Comparison of ENCODE assay signal across 9 mouse cellular contexts in the genomic region with DNA sequence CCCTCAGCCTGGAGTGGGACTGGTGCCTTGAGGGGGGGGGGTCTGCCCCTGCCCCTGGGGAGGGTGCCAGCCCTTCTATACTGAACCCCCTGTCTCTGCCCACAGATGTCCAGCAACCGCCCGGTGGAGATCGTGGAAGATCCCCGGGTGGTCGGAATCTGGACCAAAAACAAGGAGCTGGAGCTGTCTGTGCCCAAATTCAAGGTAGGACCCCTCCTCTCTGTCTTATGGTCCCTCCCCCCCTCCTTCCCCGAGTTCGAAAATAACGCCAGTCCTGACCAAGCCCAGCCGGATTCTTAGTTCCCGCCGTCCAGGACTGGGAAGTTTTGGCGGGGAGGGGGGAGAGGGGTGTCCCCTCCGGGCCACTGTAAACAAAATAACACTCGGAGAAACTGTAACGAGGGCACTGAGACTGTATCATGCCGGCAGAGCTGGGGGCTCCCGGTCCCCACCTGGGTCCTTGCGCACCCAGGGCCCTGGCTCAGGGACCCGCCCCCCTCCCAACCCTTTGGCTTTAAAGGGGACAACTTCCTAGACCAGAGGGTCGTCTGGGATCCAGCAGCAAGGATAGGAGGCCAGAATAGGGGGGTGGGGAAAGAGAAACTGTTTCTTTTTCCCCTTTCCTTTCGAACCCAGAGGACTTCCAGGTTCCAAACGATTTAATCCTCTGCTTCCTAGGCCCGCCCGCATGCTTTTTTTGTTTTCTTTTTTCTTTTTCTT. TPM values are rescaled to one million over a fixed set of nuclear protein-coding genes. Genes with fewer than 3 reads are reported as not detected.
DNase-seq lines count a peak whose midpoint lies in the region; ATAC-seq and TF ChIP-seq lines count a peak whose summit lies in the region.
"Had no signal": no experiment of that assay in that cellular context is flagged by ENCODE, and none has a peak within 500 bp of the region (broad histone marks: within the 10 kb centered on the region; RNA-seq: fewer than 3 reads in every experiment).

No protein-coding gene starts in this region.

- TF ChIP-seq CTCF in lung, embryonic 14.5 days (IDR thresholded peaks at IDR 0.05; ENCODE audit: low read depth), result no peak

- peak overlapping the region; percentile 92 for H3K4me3 ChIP-seq in lung, embryonic 14.5 days (ENCODE audit: low read depth, low read length)
- H3K4me3 ChIP-seq in heart, embryonic 12.5 days, result peak overlapping the region; percentile 94
- H3K4me3 ChIP-seq in limb, embryonic 13.5 days, result peak overlapping the region; percentile 94
- H3K4me3 ChIP-seq in neural tube, embryonic 14.5 days (ENCODE audit: low read depth, low read length), result peak overlapping the region; percentile 92

- peak overlapping the region; percentile 100 for H3K4me2 ChIP-seq in lung, embryonic 14.5 days
- H3K4me2 ChIP-seq in heart, embryonic 12.5 days, result peak overlapping the region; percentile 99
- peak overlapping the region; percentile 98 for H3K4me2 ChIP-seq in limb, embryonic 13.5 days (replicated peaks)
- peak overlapping the region; percentile 100 for H3K4me2 ChIP-seq in neural tube, embryonic 14.5 days (ENCODE audit: low read depth, low read length)

- peak overlapping the region; percentile 99 for H3K9ac ChIP-seq in lung, embryonic 14.5 days
- peak overlapping the region; percentile 100 for H3K9ac ChIP-seq in heart, embryonic 12.5 days
- peak overlapping the region; percentile 100 for H3K9ac ChIP-seq in limb, embryonic 13.5 days
- H3K9ac ChIP-seq in neural tube, embryonic 14.5 days (replicated peaks; ENCODE audit: low read depth, low read length), result peak overlapping the region; percentile 100

- no peak; the same call in 1 of the 2 replicates for ATAC-seq in lung, embryonic 14.5 days (ENCODE audit: insufficient read depth)
- no peak for ATAC-seq in heart, embryonic 12.5 days (ENCODE audit: insufficient number of reproducible peaks, low FRiP score)
- no peak for ATAC-seq in limb, embryonic 13.5 days (ENCODE audit: low FRiP score, low read depth)
- ATAC-seq in neural tube, embryonic 14.5 days (ENCODE audit: low read depth), result no peak

- no peaks in the 10 kb centered on the region for H3K27me3 ChIP-seq in lung, embryonic 14.5 days (ENCODE audit: insufficient read depth, low read length)
- H3K27me3 ChIP-seq in heart, embryonic 12.5 days (replicated peaks), result no peaks in the 10 kb centered on the region
- H3K27me3 ChIP-seq in limb, embryonic 13.5 days, result no peaks in the 10 kb centered on the region
- H3K27me3 ChIP-seq in neural tube, embryonic 14.5 days (ENCODE audit: control insufficient read depth, insufficient read depth, low read length), result no peaks in the 10 kb centered on the region

- DNase-seq in lung, embryonic 14.5 days, result peak; percentile 78
- DNase-seq in lung, postnatal 25 days (ENCODE audit: low spot score), result no peak
- peak; percentile 78 for DNase-seq in cerebellum, adult 9-11 months
- DNase-seq in layer of hippocampus, adult 18-20 months (ENCODE audit: low spot score in 2 of 2), result no peak
- no peak for DNase-seq in spleen, postnatal 36 days (ENCODE audit: low spot score in 2 of 2)

- under 1% methylated on average over 24 of the region's 24 CpGs for WGBS in lung, embryonic 14.5 days
- 3% methylated on average over 24 of the region's 24 CpGs for WGBS in heart, embryonic 12.5 days
- WGBS in limb, embryonic 13.5 days, result 2% methylated on average over 21 of the region's 24 CpGs
- WGBS in neural tube, embryonic 14.5 days, result under 1% methylated on average over 24 of the region's 24 CpGs

- H3K27ac ChIP-seq in lung, embryonic 14.5 days (ENCODE audit: low read depth), result peak overlapping the region; percentile 100
- H3K27ac ChIP-seq in heart, embryonic 12.5 days (ENCODE audit: poor library complexity, severe bottlenecking), result peak overlapping the region; percentile 100
- peak overlapping the region; percentile 100 for H3K27ac ChIP-seq in limb, embryonic 13.5 days
- peak overlapping the region; percentile 99 for H3K27ac ChIP-seq in neural tube, embryonic 14.5 days (ENCODE audit: low read depth, low read length)

- peaks cover 17% of the 10 kb centered on the region for H3K4me1 ChIP-seq in lung, embryonic 14.5 days (ENCODE audit: insufficient read depth)
- peaks cover 43% of the 10 kb centered on the region for H3K4me1 ChIP-seq in heart, embryonic 12.5 days (replicated peaks)
- peaks cover 38% of the 10 kb centered on the region for H3K4me1 ChIP-seq in limb, embryonic 13.5 days
- H3K4me1 ChIP-seq in neural tube, embryonic 14.5 days (ENCODE audit: control insufficient read depth, insufficient read depth, low read length), result peaks cover 33% of the 10 kb centered on the region

- H3K9me3 ChIP-seq in lung, embryonic 14.5 days (ENCODE audit: low read depth, low read length), result no peaks in the 10 kb centered on the region
- no peaks in the 10 kb centered on the region for H3K9me3 ChIP-seq in heart, embryonic 12.5 days (replicated peaks)
- no peaks in the 10 kb centered on the region for H3K9me3 ChIP-seq in limb, embryonic 13.5 days
- no peaks in the 10 kb centered on the region for H3K9me3 ChIP-seq in neural tube, embryonic 14.5 days (ENCODE audit: control insufficient read depth, low read length)

- H3K36me3 ChIP-seq in lung, embryonic 14.5 days (ENCODE audit: insufficient read depth), result peaks cover 41% of the 10 kb centered on the region
- H3K36me3 ChIP-seq in heart, embryonic 12.5 days, result peaks cover 35% of the 10 kb centered on the region
- H3K36me3 ChIP-seq in limb, embryonic 13.5 days, result peaks cover 40% of the 10 kb centered on the region
- peaks cover 21% of the 10 kb centered on the region for H3K36me3 ChIP-seq in neural tube, embryonic 14.5 days (ENCODE audit: control insufficient read depth, insufficient read depth, low read length)

RNA-seq across cellular contexts. Expression of gene Setd1b, which starts 1.4 kb away (rescaled TPM):
- polyA plus RNA-seq in lung, embryonic 14.5 days (2014; fragmentation: Nextera tagmentation; extraction: Ambion mirVana), result 11.5 and 12.1 TPM in 2 replicates
- 7.4 and 8.1 TPM in 2 replicates for polyA plus RNA-seq in heart, embryonic 12.5 days (2016; fragmentation: Nextera tagmentation; extraction: Ambion mirVana)
- 11.1 and 12.0 TPM in 2 replicates for polyA plus RNA-seq in limb, embryonic 13.5 days (2015; fragmentation: Nextera tagmentation; extraction: Ambion mirVana)
- polyA plus RNA-seq in neural tube, embryonic 14.5 days (2014; fragmentation: Nextera tagmentation; extraction: Ambion mirVana), result 13.0 and 15.9 TPM in 2 replicates
- total RNA-seq in layer of hippocampus, adult 18-20 months (2021), result 10 to 100 TPM; 34.8 to 37.4 TPM

RNA-seq across cellular contexts. Expression of gene Rhof, which starts 10.9 kb away (rescaled TPM):
- polyA plus RNA-seq in lung, embryonic 14.5 days (2014; fragmentation: Nextera tagmentation; extraction: Ambion mirVana), result 2.4 and 2.5 TPM in 2 replicates
- polyA plus RNA-seq in heart, embryonic 12.5 days (2016; fragmentation: Nextera tagmentation; extraction: Ambion mirVana), result 1.0 and 1.3 TPM in 2 replicates
- polyA plus RNA-seq in limb, embryonic 13.5 days (2015; fragmentation: Nextera tagmentation; extraction: Ambion mirVana), result 3.7 and 4.6 TPM in 2 replicates
- polyA plus RNA-seq in neural tube, embryonic 14.5 days (2014; fragmentation: Nextera tagmentation; extraction: Ambion mirVana), result 8.9 and 13.1 TPM in 2 replicates
- 10 to 100 TPM; 49.1 to 50.9 TPM for total RNA-seq in layer of hippocampus, adult 18-20 months (2021)

RNA-seq across cellular contexts. Expression of gene Psmd9, which starts 25.8 kb away (rescaled TPM):
- polyA plus RNA-seq in lung, embryonic 14.5 days (2014; fragmentation: Nextera tagmentation; extraction: Ambion mirVana), result 70.9 and 81.7 TPM in 2 replicates
- polyA plus RNA-seq in heart, embryonic 12.5 days (2016; fragmentation: Nextera tagmentation; extraction: Ambion mirVana), result 58.5 and 58.6 TPM in 2 replicates
- polyA plus RNA-seq in limb, embryonic 13.5 days (2015; fragmentation: Nextera tagmentation; extraction: Ambion mirVana), result 99.6 and 104 TPM in 2 replicates
- 63.9 and 78.7 TPM in 2 replicates for polyA plus RNA-seq in neural tube, embryonic 14.5 days (2014; fragmentation: Nextera tagmentation; extraction: Ambion mirVana)
- total RNA-seq in layer of hippocampus, adult 18-20 months (2021), result 10 to 100 TPM; 26.5 to 31.5 TPM

RNA-seq across cellular contexts. Expression of gene Hpd, which starts 39.1 kb away (rescaled TPM):
- polyA plus RNA-seq in lung, embryonic 14.5 days (2014; fragmentation: Nextera tagmentation; extraction: Ambion mirVana), result not detected in 2 replicates
- polyA plus RNA-seq in heart, embryonic 12.5 days (2016; fragmentation: Nextera tagmentation; extraction: Ambion mirVana), result not detected in 2 replicates
- not detected in 2 replicates for polyA plus RNA-seq in limb, embryonic 13.5 days (2015; fragmentation: Nextera tagmentation; extraction: Ambion mirVana)
- not detected in 2 replicates for polyA plus RNA-seq in neural tube, embryonic 14.5 days (2014; fragmentation: Nextera tagmentation; extraction: Ambion mirVana)
- not detected for total RNA-seq in layer of hippocampus, adult 18-20 months (2021)
- total RNA-seq: common myeloid progenitor, adult 5-6 weeks had no signal

Comparison
In these comparisons a context has a peak if more than half of its experiments do, and no peak if none do; other contexts are left out.
1. DNase-seq: peak in lung, embryonic 14.5 days (single experiment) and cerebellum, adult 9-11 months (single experiment); none in lung, postnatal 25 days (single experiment), layer of hippocampus, adult 18-20 months (0 of 2) and spleen, postnatal 36 days (0 of 2).
2. Peak in every context shown above with its lines, with median percentiles within 50 percentile points of each other: H3K27ac ChIP-seq, H3K4me2 ChIP-seq, H3K4me3 ChIP-seq and H3K9ac ChIP-seq.